Mouse (Mus musculus): ENCODE data around the gene Il10rb. TPM values are rescaled to one million over a fixed set of nuclear protein-coding genes. Genes with fewer than 3 reads are reported as not detected.

Gene Il10rb
- polyA plus RNA-seq (2014; fragmentation: Nextera tagmentation; extraction: Ambion mirVana) = 7.7 and 10.5 TPM in 2 replicates

GRCm38 (mm10) chr16:91405640-91406584 lies at the start of gene Il10rb:
TSS of gene Il10rb (plus strand) at chr16:91406164.
- peaks cover 4% of the 10 kb centered on the region; the same call in 1 of the 2 replicates for H3K4me1 ChIP-seq (ENCODE audit: control insufficient read depth, insufficient read depth, low read length)
- ATAC-seq = peak; percentile 80
- DNase-seq (ENCODE audit: low spot score) = peak; percentile 53
- peak within 1 kb of the TSS; percentile 58 for H3K4me3 ChIP-seq (ENCODE audit: low read depth, low read length)
- H3K9ac ChIP-seq (ENCODE audit: low read length) = peak within 1 kb of the TSS; percentile 75
- peak within 1 kb of the TSS; percentile 98 for H3K4me2 ChIP-seq (ENCODE audit: low read length)
- 5% methylated on average over 51 of the region's 51 CpGs for WGBS
- H3K27me3 ChIP-seq (replicated peaks; ENCODE audit: control insufficient read depth, insufficient read depth, low read length) = no peaks in the 10 kb centered on the region
- no peak within 1 kb of the TSS; the same call in 1 of the 2 replicates for H3K27ac ChIP-seq (ENCODE audit: low read depth, low read length)
- H3K36me3 ChIP-seq (ENCODE audit: control insufficient read depth, insufficient read depth, low read length) = peaks cover 10% of the 10 kb centered on the region; the same call in 1 of the 2 replicates
- no peaks in the 10 kb centered on the region for H3K9me3 ChIP-seq (replicated peaks; ENCODE audit: control insufficient read depth, low read length)

GRCm38 (mm10) chr16:91356760-91357525 lies 49.0 kb upstream of the Il10rb start:
- no peak overlapping the region for H3K27ac ChIP-seq (ENCODE audit: low read depth, low read length)

GRCm38 (mm10) chr16:91357526-91357900 lies 48.5 kb upstream of the Il10rb start:
- Histone ChIP-seq H3K27ac (ENCODE audit: low read depth, low read length) (no peak overlapping the region), H3K4me1 (ENCODE audit: control insufficient read depth, insufficient read depth, low read length) (no peaks in the 10 kb centered on the region), H3K27me3 (replicated peaks; ENCODE audit: control insufficient read depth, insufficient read depth, low read length) (0 out of 2 replicates have a peak, but pooled peaks cover 12% of the 10 kb centered on the region), H3K36me3 (ENCODE audit: control insufficient read depth, insufficient read depth, low read length) (no peaks in the 10 kb centered on the region), H3K9me3 (replicated peaks; ENCODE audit: control insufficient read depth, low read length) (no peaks in the 10 kb centered on the region), H3K4me3 (ENCODE audit: low read depth, low read length) (no peak overlapping the region), H3K9ac (ENCODE audit: low read length) (no peak overlapping the region), H3K4me2 (ENCODE audit: low read length) (no peak overlapping the region)
- ATAC-seq (no peak), DNase-seq (ENCODE audit: low spot score) (no peak)
- 61% methylated on average over 10 of the region's 10 CpGs for WGBS

More at GRCm38 (mm10) chr16:91356760-91357525, 49.0 kb upstream of the Il10rb start:
- Histone ChIP-seq H3K36me3 (ENCODE audit: control insufficient read depth, insufficient read depth, low read length) (no peaks in the 10 kb centered on the region), H3K4me2 (ENCODE audit: low read length) (no peak overlapping the region), H3K4me3 (ENCODE audit: low read depth, low read length) (no peak overlapping the region), H3K9ac (ENCODE audit: low read length) (no peak overlapping the region), H3K9me3 (replicated peaks; ENCODE audit: control insufficient read depth, low read length) (no peaks in the 10 kb centered on the region), H3K27me3 (replicated peaks; ENCODE audit: control insufficient read depth, insufficient read depth, low read length) (0 out of 2 replicates have a peak, but pooled peaks cover 14% of the 10 kb centered on the region), H3K4me1 (ENCODE audit: control insufficient read depth, insufficient read depth, low read length) (no peaks in the 10 kb centered on the region)
- DNase-seq (ENCODE audit: low spot score) (no peak), ATAC-seq (no peak)
- 72% methylated on average over 10 of the region's 10 CpGs for WGBS

GRCm38 (mm10) chr16:91358555-91358954 lies 47.4 kb upstream of the Il10rb start:
- Histone ChIP-seq H3K4me2 (ENCODE audit: low read length) (no peak overlapping the region), H3K9me3 (replicated peaks; ENCODE audit: control insufficient read depth, low read length) (no peaks in the 10 kb centered on the region), H3K27ac (ENCODE audit: low read depth, low read length) (no peak overlapping the region), H3K36me3 (ENCODE audit: control insufficient read depth, insufficient read depth, low read length) (no peaks in the 10 kb centered on the region), H3K4me3 (ENCODE audit: low read depth, low read length) (no peak overlapping the region), H3K4me1 (ENCODE audit: control insufficient read depth, insufficient read depth, low read length) (no peaks in the 10 kb centered on the region), H3K27me3 (replicated peaks; ENCODE audit: control insufficient read depth, insufficient read depth, low read length) (0 out of 2 replicates have a peak, but pooled peaks cover 4% of the 10 kb centered on the region), H3K9ac (ENCODE audit: low read length) (no peak overlapping the region)
- 36% methylated on average over 8 of the region's 8 CpGs for WGBS
- peak; percentile 93 for DNase-seq (ENCODE audit: low spot score)
- peak; percentile 81 for ATAC-seq

- Histone ChIP-seq H3K27ac (ENCODE audit: low read depth, low read length) (no peak overlapping the region), H3K27me3 (replicated peaks; ENCODE audit: control insufficient read depth, insufficient read depth, low read length) (no peaks in the 10 kb centered on the region), H3K4me1 (ENCODE audit: control insufficient read depth, insufficient read depth, low read length) (no peaks in the 10 kb centered on the region), H3K36me3 (ENCODE audit: control insufficient read depth, insufficient read depth, low read length) (no peaks in the 10 kb centered on the region), H3K9ac (ENCODE audit: low read length) (no peak overlapping the region), H3K4me3 (ENCODE audit: low read depth, low read length) (no peak overlapping the region), H3K9me3 (replicated peaks; ENCODE audit: control insufficient read depth, low read length) (no peaks in the 10 kb centered on the region), H3K4me2 (ENCODE audit: low read length) (no peak overlapping the region)
- ATAC-seq = no peak
- 97% methylated on average over 13 of the region's 13 CpGs for WGBS
- DNase-seq (ENCODE audit: low spot score) = no peak
Observed at GRCm38 (mm10) chr16:91359531-91359930, 46.4 kb upstream of the Il10rb start.

- Histone ChIP-seq H3K9me3 (replicated peaks; ENCODE audit: control insufficient read depth, low read length) (no peaks in the 10 kb centered on the region), H3K27me3 (replicated peaks; ENCODE audit: control insufficient read depth, insufficient read depth, low read length) (no peaks in the 10 kb centered on the region), H3K4me3 (ENCODE audit: low read depth, low read length) (no peak overlapping the region), H3K27ac (ENCODE audit: low read depth, low read length) (no peak overlapping the region), H3K36me3 (ENCODE audit: control insufficient read depth, insufficient read depth, low read length) (no peaks in the 10 kb centered on the region), H3K4me2 (ENCODE audit: low read length) (no peak overlapping the region), H3K4me1 (ENCODE audit: control insufficient read depth, insufficient read depth, low read length) (no peaks in the 10 kb centered on the region), H3K9ac (ENCODE audit: low read length) (no peak overlapping the region)
- DNase-seq (ENCODE audit: low spot score) (no peak), ATAC-seq (no peak)
- WGBS = 74% methylated on average over 3 of the region's 3 CpGs
Observed at GRCm38 (mm10) chr16:91360162-91360561, 45.8 kb upstream of the Il10rb start.

GRCm38 (mm10) chr16:91362006-91362405 lies 44.0 kb upstream of the Il10rb start:
- Histone ChIP-seq H3K36me3 (ENCODE audit: control insufficient read depth, insufficient read depth, low read length) (no peaks in the 10 kb centered on the region), H3K4me1 (ENCODE audit: control insufficient read depth, insufficient read depth, low read length) (no peaks in the 10 kb centered on the region), H3K27ac (ENCODE audit: low read depth, low read length) (no peak overlapping the region), H3K9ac (ENCODE audit: low read length) (no peak overlapping the region), H3K4me3 (ENCODE audit: low read depth, low read length) (no peak overlapping the region), H3K9me3 (replicated peaks; ENCODE audit: control insufficient read depth, low read length) (no peaks in the 10 kb centered on the region), H3K4me2 (ENCODE audit: low read length) (no peak overlapping the region), H3K27me3 (replicated peaks; ENCODE audit: control insufficient read depth, insufficient read depth, low read length) (no peaks in the 10 kb centered on the region)
- WGBS = 75% methylated on average over 2 of the region's 2 CpGs
- ATAC-seq = no peak
- DNase-seq (ENCODE audit: low spot score) = no peak

GRCm38 (mm10) chr16:91362616-91363272 lies 43.2 kb upstream of the Il10rb start:
- 74% methylated on average over 12 of the region's 12 CpGs for WGBS
- no peaks in the 10 kb centered on the region for H3K4me1 ChIP-seq (ENCODE audit: control insufficient read depth, insufficient read depth, low read length)
- DNase-seq (ENCODE audit: low spot score) (no peak), ATAC-seq (no peak)
- no peak overlapping the region for H3K9ac ChIP-seq (ENCODE audit: low read length)
- H3K4me3 ChIP-seq (ENCODE audit: low read depth, low read length) = no peak overlapping the region
- H3K4me2 ChIP-seq (ENCODE audit: low read length) = no peak overlapping the region
- H3K27me3 ChIP-seq (replicated peaks; ENCODE audit: control insufficient read depth, insufficient read depth, low read length) = no peaks in the 10 kb centered on the region
- no peaks in the 10 kb centered on the region for H3K36me3 ChIP-seq (ENCODE audit: control insufficient read depth, insufficient read depth, low read length)
- H3K9me3 ChIP-seq (replicated peaks; ENCODE audit: control insufficient read depth, low read length) = no peaks in the 10 kb centered on the region
- no peak overlapping the region for H3K27ac ChIP-seq (ENCODE audit: low read depth, low read length)
